Mouse (Mus musculus): ENCODE measurements at regions not wholly inside any gene's neighbourhood (a gene's known extent, or its start where the extent isn't known, plus 50 kb on each side); places are given as distances from the start of the nearest gene placed in this dataset.

- Histone ChIP-seq H3K4me1 (ENCODE audit: control insufficient read depth, insufficient read depth, low read length) (no peaks in the 10 kb centered on the region), H3K4me2 (ENCODE audit: low read length) (no peak overlapping the region), H3K27ac (ENCODE audit: low read depth, low read length) (no peak overlapping the region), H3K36me3 (ENCODE audit: control insufficient read depth, insufficient read depth, low read length) (no peaks in the 10 kb centered on the region), H3K4me3 (ENCODE audit: low read depth, low read length) (no peak overlapping the region), H3K27me3 (replicated peaks; ENCODE audit: control insufficient read depth, insufficient read depth, low read length) (no peaks in the 10 kb centered on the region), H3K9ac (ENCODE audit: low read length) (no peak overlapping the region), H3K9me3 (replicated peaks; ENCODE audit: control insufficient read depth, low read length) (no peaks in the 10 kb centered on the region)
- DNase-seq (ENCODE audit: low spot score) = no peak
- WGBS = 91% methylated on average over 5 of the region's 5 CpGs
- ATAC-seq = no peak
These were observed 86.8 kb downstream of the Avpr1a start for GRCm38 (mm10) chr10:122535137-122535536.

DNA sequence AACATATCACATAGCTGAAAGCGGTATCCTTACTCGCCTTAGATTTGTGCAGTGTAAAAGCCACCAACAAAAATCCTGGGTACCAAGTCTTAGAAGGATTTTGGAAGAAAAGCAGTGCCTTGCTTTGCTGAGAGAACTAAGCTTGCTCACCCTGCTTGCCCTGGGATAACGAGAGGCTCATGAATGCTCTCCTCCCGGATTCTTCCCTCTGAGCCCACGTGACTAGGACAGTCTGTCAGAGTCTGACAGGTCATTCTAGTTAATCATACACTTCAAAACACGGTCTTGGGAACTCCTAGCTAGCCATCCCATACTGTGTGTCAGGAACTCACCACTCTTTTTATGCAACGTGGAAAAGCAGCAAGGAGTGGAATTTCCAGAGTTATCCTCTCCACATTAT lies 91.4 kb downstream of the Avpr1a start:
- no peaks in the 10 kb centered on the region for H3K9me3 ChIP-seq (replicated peaks; ENCODE audit: control insufficient read depth, low read length)
- DNase-seq (ENCODE audit: low spot score) (no peak), ATAC-seq (no peak)
- H3K4me2 ChIP-seq (ENCODE audit: low read length) = no peak overlapping the region
- H3K9ac ChIP-seq (ENCODE audit: low read length) = no peak overlapping the region
- WGBS = 57% methylated on average over 7 of the region's 7 CpGs
- H3K4me1 ChIP-seq (ENCODE audit: control insufficient read depth, insufficient read depth, low read length) = no peaks in the 10 kb centered on the region
- H3K4me3 ChIP-seq (ENCODE audit: low read depth, low read length) = no peak overlapping the region
- H3K27ac ChIP-seq (ENCODE audit: low read depth, low read length) = no peak overlapping the region
- no peaks in the 10 kb centered on the region for H3K36me3 ChIP-seq (ENCODE audit: control insufficient read depth, insufficient read depth, low read length)
- H3K27me3 ChIP-seq (replicated peaks; ENCODE audit: control insufficient read depth, insufficient read depth, low read length) = no peaks in the 10 kb centered on the region

DNA sequence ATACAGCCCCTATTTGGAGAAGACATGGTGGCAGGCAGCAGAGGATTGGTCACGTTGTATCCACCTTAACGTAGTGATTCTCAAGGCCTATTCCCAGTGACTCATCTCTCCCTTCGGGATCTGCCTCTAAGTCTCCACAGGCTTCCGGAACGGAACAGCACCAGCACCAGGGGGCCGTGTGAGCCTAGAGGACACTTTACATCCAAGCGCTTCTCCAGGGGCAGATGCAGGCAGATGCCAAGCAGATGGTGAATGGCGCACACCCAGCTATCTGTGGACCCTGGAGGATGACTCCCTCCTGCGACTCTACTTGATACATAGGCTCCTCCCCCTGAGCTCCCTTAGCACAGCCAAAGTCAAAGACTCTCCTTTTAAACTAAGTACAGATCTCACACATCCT lies 94.3 kb downstream of the Avpr1a start:
- H3K9ac ChIP-seq (ENCODE audit: low read length) = no peak overlapping the region
- no peaks in the 10 kb centered on the region for H3K4me1 ChIP-seq (ENCODE audit: control insufficient read depth, insufficient read depth, low read length)
- H3K27ac ChIP-seq (ENCODE audit: low read depth, low read length) = no peak overlapping the region
- no peaks in the 10 kb centered on the region for H3K36me3 ChIP-seq (ENCODE audit: control insufficient read depth, insufficient read depth, low read length)
- WGBS = 69% methylated on average over 9 of the region's 9 CpGs
- H3K9me3 ChIP-seq (replicated peaks; ENCODE audit: control insufficient read depth, low read length) = no peaks in the 10 kb centered on the region
- DNase-seq (ENCODE audit: low spot score) (no peak), ATAC-seq (no peak)
- no peaks in the 10 kb centered on the region for H3K27me3 ChIP-seq (replicated peaks; ENCODE audit: control insufficient read depth, insufficient read depth, low read length)
- no peak overlapping the region for H3K4me2 ChIP-seq (ENCODE audit: low read length)
- H3K4me3 ChIP-seq (ENCODE audit: low read depth, low read length) = no peak overlapping the region

DNA sequence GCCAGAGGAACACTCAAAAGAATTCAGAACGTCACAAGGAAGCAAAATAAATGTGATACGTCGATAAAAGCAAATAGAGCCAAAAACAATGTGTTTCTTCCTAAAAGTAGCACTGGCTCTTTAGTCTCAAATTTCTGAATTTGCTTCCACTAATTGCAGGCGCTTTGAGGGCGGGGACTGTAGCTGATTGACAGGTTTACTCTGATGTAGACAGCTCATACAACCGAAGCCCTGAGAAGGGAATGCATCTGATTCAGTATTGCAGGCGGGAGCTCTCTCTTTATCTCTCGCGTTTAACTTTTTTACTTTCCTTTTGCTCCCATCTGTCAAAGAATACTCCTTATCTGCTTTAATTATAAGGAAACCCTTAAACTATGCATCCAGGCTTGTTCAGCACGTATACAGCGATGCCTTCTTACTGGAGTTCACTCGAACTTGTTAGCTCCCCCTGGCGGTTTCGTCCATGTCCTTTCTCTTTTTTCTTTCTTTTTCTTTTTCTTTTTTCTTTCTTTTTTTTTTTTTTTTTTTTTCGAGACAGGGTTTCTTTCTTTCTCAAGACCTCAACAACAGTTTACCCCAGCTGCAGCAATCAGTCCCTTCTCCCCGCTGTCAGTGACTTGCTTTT lies 95.9 kb downstream of the Avpr1a start:
- WGBS = 23% methylated on average over 16 of the region's 16 CpGs
- H3K27me3 ChIP-seq (replicated peaks; ENCODE audit: control insufficient read depth, insufficient read depth, low read length) = no peaks in the 10 kb centered on the region
- no peak overlapping the region for H3K27ac ChIP-seq (ENCODE audit: low read depth, low read length)
- no peaks in the 10 kb centered on the region for H3K4me1 ChIP-seq (ENCODE audit: control insufficient read depth, insufficient read depth, low read length)
- peak; percentile 86 for DNase-seq (ENCODE audit: low spot score)
- no peaks in the 10 kb centered on the region for H3K9me3 ChIP-seq (replicated peaks; ENCODE audit: control insufficient read depth, low read length)
- H3K9ac ChIP-seq (ENCODE audit: low read length) = no peak overlapping the region
- peak overlapping the region; percentile 43 for H3K4me2 ChIP-seq (ENCODE audit: low read length)
- no peaks in the 10 kb centered on the region for H3K36me3 ChIP-seq (ENCODE audit: control insufficient read depth, insufficient read depth, low read length)
- peak; percentile 86 for ATAC-seq
- H3K4me3 ChIP-seq (ENCODE audit: low read depth, low read length) = 0 out of 2 replicates have a peak overlapping the region, but pooled peaks have one; percentile 15

DNA sequence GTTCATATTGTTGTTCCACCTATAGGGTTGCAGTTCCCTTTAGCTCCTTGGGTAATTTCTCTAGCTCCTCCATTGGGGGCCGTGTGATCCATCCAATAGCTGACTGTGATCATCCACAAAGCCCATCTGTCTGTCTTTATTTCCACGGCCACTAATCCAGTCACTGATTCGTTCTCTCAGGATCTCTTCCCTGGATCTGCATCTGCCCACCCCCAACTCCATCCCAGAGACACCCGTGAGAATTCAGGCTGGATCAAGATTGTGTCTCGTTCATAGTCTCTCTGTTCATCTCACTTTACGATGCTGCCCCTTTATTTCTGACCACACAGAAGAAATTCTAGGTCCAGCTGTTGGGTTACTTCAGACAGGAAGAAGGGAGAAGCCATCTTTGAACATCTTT lies 96.7 kb downstream of the Avpr1a start:
- H3K9ac ChIP-seq (ENCODE audit: low read length) = no peak overlapping the region

DNA sequence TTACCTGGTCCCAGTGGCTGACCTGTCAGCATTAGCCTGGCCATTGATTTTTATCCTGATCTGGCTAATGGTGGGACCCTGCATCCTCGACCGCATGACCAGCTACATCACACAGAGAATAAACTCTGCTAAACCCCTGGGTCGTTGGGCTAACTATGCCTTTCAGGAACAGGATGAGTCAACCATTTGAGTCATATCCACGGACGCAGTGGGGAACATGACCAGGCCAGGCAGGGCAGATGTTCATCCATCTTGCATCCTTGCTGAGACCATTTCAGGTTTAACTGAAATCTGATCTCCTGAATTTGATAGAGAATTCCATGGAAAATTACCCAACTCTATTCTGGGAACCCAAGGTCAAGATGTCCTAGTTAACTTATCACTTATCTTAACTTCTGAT lies 103.3 kb downstream of the Avpr1a start:
- WGBS = 85% methylated on average over 5 of the region's 5 CpGs
- Histone ChIP-seq H3K36me3 (ENCODE audit: control insufficient read depth, insufficient read depth, low read length) (no peaks in the 10 kb centered on the region), H3K27ac (ENCODE audit: low read depth, low read length) (no peak overlapping the region), H3K4me2 (ENCODE audit: low read length) (no peak overlapping the region), H3K9me3 (replicated peaks; ENCODE audit: control insufficient read depth, low read length) (no peaks in the 10 kb centered on the region), H3K4me3 (ENCODE audit: low read depth, low read length) (no peak overlapping the region), H3K27me3 (replicated peaks; ENCODE audit: control insufficient read depth, insufficient read depth, low read length) (no peaks in the 10 kb centered on the region), H3K4me1 (ENCODE audit: control insufficient read depth, insufficient read depth, low read length) (no peaks in the 10 kb centered on the region), H3K9ac (ENCODE audit: low read length) (no peak overlapping the region)
- DNase-seq (ENCODE audit: low spot score) (no peak), ATAC-seq (no peak)

More for the DNA sequence above, 96.7 kb downstream of the Avpr1a start:
- WGBS = 85% methylated on average over 6 of the region's 6 CpGs
- H3K27ac ChIP-seq (ENCODE audit: low read depth, low read length) = no peak overlapping the region
- DNase-seq (ENCODE audit: low spot score) (no peak), ATAC-seq (no peak)
- H3K36me3 ChIP-seq (ENCODE audit: control insufficient read depth, insufficient read depth, low read length) = no peaks in the 10 kb centered on the region
- no peaks in the 10 kb centered on the region for H3K27me3 ChIP-seq (replicated peaks; ENCODE audit: control insufficient read depth, insufficient read depth, low read length)
- H3K9me3 ChIP-seq (replicated peaks; ENCODE audit: control insufficient read depth, low read length) = no peaks in the 10 kb centered on the region
- no peaks in the 10 kb centered on the region for H3K4me1 ChIP-seq (ENCODE audit: control insufficient read depth, insufficient read depth, low read length)
- H3K4me3 ChIP-seq (ENCODE audit: low read depth, low read length) = no peak overlapping the region
- no peak overlapping the region for H3K4me2 ChIP-seq (ENCODE audit: low read length)

- DNase-seq (ENCODE audit: low spot score) (peak; percentile 90), ATAC-seq (peak; percentile 87)
- H3K9ac ChIP-seq (ENCODE audit: low read length) = no peak overlapping the region
- H3K27ac ChIP-seq (ENCODE audit: low read depth, low read length) = no peak overlapping the region
- no peaks in the 10 kb centered on the region for H3K9me3 ChIP-seq (replicated peaks; ENCODE audit: control insufficient read depth, low read length)
- no peaks in the 10 kb centered on the region for H3K27me3 ChIP-seq (replicated peaks; ENCODE audit: control insufficient read depth, insufficient read depth, low read length)
- no peak overlapping the region for H3K4me2 ChIP-seq (ENCODE audit: low read length)
- 54% methylated on average over 2 of the region's 2 CpGs for WGBS
- no peaks in the 10 kb centered on the region for H3K4me1 ChIP-seq (ENCODE audit: control insufficient read depth, insufficient read depth, low read length)
- H3K36me3 ChIP-seq (ENCODE audit: control insufficient read depth, insufficient read depth, low read length) = no peaks in the 10 kb centered on the region
- H3K4me3 ChIP-seq (ENCODE audit: low read depth, low read length) = no peak overlapping the region
These were observed 105.0 kb downstream of the Avpr1a start for GRCm38 (mm10) chr10:122553124-122553822.

DNA sequence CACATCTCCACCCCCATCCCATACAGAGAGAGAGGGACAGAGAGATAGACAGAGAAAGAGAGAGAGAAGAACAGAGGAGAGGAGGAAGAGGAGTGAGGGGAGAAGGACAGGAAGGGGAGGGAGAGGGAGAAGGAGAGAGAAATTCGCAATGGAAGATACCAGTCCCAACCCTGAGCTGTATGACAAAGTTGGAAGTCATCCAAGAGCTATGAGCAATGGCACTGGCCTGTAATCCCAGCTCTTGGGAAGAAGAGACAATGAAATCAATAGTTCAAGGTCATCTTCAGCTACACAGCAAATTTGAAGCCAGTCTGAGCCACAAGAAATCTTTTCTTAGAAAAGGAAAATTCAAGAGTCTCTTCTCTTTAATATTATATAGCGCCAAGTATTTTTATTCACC lies 105.6 kb downstream of the Avpr1a start:
- 0 out of 2 replicates have a peak, but pooled peaks have one; percentile 10 for ATAC-seq
- no peak overlapping the region for H3K4me2 ChIP-seq (ENCODE audit: low read length)
- no peak overlapping the region for H3K4me3 ChIP-seq (ENCODE audit: low read depth, low read length)
- H3K27ac ChIP-seq (ENCODE audit: low read depth, low read length) = no peak overlapping the region
- H3K27me3 ChIP-seq (replicated peaks; ENCODE audit: control insufficient read depth, insufficient read depth, low read length) = no peaks in the 10 kb centered on the region
- H3K4me1 ChIP-seq (ENCODE audit: control insufficient read depth, insufficient read depth, low read length) = no peaks in the 10 kb centered on the region
- no peaks in the 10 kb centered on the region for H3K36me3 ChIP-seq (ENCODE audit: control insufficient read depth, insufficient read depth, low read length)
- WGBS = 79% methylated on average over 2 of the region's 2 CpGs
- H3K9ac ChIP-seq (ENCODE audit: low read length) = no peak overlapping the region
- DNase-seq (ENCODE audit: low spot score) = no peak
- H3K9me3 ChIP-seq (replicated peaks; ENCODE audit: control insufficient read depth, low read length) = no peaks in the 10 kb centered on the region

GRCm38 (mm10) chr10:122558660-122559059 lies 110.4 kb downstream of the Avpr1a start:
- ATAC-seq (no peak), DNase-seq (ENCODE audit: low spot score) (no peak)
- no peaks in the 10 kb centered on the region for H3K36me3 ChIP-seq (ENCODE audit: control insufficient read depth, insufficient read depth, low read length)
- 95% methylated on average over 1 of the region's 1 CpGs for WGBS
- no peak overlapping the region for H3K4me3 ChIP-seq (ENCODE audit: low read depth, low read length)
- no peak overlapping the region for H3K27ac ChIP-seq (ENCODE audit: low read depth, low read length)
- no peak overlapping the region for H3K9ac ChIP-seq (ENCODE audit: low read length)
- H3K9me3 ChIP-seq (replicated peaks; ENCODE audit: control insufficient read depth, low read length) = no peaks in the 10 kb centered on the region
- no peaks in the 10 kb centered on the region for H3K4me1 ChIP-seq (ENCODE audit: control insufficient read depth, insufficient read depth, low read length)
- no peaks in the 10 kb centered on the region for H3K27me3 ChIP-seq (replicated peaks; ENCODE audit: control insufficient read depth, insufficient read depth, low read length)
- no peak overlapping the region for H3K4me2 ChIP-seq (ENCODE audit: low read length)

Data from forebrain, embryonic 14.5 days (tissue).